Mouse (Mus musculus) duodenum, adult 2 months (tissue): ENCODE results near the gene Vopp1. TPM values are rescaled to one million over a fixed set of nuclear protein-coding genes. Genes with fewer than 3 reads are reported as not detected.

Experiments
- polyA plus RNA-seq: library from polyadenylated mRNA; depleted of rRNA; stranded (reverse); fragments of >200 nt; gene quantifications from 2 replicates; pipeline ENCODE4 v1.2.3, GENCODE M21; 2012; ENCODE audit warnings: low replicate concordance; rRNA removed

Gene Vopp1
- polyA plus RNA-seq, result 5.6 and 6.7 TPM in 2 replicates

DNA sequence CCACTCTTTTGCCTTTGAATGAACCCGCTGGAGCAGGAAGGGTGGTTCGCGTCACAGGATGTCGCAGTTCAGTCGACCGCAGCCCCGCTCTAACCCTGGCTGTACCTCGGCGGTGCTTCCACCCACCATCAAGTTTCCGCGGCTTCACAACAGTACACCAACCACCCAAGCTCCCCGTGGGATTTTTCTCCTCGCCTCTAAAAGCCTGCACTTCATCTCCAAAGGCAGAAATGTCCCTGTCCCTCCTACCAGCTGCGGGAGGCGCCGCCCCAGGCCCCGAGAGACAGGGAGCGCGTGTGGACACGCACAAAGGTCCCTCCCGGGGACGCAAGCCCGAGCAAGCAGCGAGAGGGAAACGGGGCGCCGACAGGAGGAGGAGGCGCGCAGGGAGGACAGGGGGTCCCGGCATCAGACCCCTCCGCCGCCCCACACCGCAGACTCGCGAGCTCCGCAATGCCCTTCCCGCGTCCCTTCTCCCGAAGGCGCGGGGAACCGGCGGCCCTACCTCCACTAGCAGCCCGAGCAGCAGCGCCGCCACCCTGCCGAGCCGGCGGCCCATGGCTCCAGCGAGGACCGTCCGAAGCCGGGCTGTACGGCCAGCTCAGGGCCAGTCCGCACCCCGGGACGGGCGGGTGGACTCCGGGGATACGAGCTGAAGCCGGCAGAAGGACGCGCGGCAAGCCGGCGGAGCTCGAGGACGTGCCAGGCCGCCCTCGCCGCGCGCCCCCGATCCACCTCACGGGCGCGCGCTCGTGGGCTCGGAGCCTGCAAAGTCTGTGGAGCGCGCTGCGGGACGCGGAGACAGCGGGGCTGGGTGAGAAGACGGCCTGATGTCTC lies at the start of gene Vopp1:
TSS of gene Vopp1 (minus strand) at position 738 of the 837 bp plus-strand sequence.

DNA sequence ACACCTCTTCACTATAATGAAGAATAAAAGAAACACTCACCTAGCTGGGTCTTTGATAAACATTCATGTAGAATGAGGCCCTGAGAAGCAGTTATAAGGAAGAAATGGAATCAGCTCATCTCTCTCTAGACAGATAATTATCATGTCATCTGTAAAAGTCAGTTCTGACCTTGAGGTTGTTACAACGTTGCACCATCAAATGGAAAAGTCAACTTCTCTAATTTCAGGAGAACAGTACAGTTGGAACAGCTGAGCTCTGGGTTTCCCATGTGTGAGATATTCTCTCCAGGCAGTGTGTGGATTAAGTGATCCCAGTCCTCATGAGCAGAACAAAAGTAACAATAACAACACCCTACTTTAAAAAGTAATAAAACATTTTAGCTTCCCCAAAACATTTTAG lies 25.3 kb upstream of the Vopp1 start, which contains the start of gene Vmn1r21:
TSS of gene Vmn1r21 (minus strand) at position 58 of the 400 bp plus-strand sequence.

DNA sequence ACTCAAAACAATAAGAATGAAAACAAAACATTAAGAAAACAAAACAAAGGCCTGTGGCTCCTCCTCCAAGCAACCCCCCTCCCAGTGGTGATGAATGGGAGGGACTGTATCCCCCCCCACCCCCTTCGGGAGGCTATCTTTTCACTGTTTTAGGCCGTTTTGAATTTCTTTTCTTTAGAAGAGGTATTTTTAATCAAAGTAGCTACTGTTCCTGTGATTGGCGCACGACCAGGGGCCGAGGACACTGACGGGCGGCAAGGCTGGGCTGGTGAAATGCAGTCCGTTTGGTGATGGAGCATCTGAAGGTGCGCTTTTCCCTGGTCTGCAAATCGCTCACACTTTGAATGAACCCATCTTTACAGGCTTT lies 122.6 kb downstream of the Vopp1 start, which contains the start of gene Lancl2:
TSS of gene Lancl2 (plus strand) at position 165 of the 367 bp plus-strand sequence.

GRCm38 (mm10) chr6:57691467-57692261 lies 133.3 kb downstream of the Vopp1 start, which contains the start of gene Pyurf:
Gene Pyurf (minus strand): TSS chr6:57692078.

Other genes with a start within 250 kb of the Vopp1 start
- 2.4 and 14.4 TPM in 2 replicates for gene Herc6, start 244.2 kb downstream of the Vopp1 start, polyA plus RNA-seq
- gene Pyurf, start 133.1 kb downstream of the Vopp1 start, polyA plus RNA-seq, result 17.1 and 20.6 TPM in 2 replicates
- gene Lancl2, start 122.6 kb downstream of the Vopp1 start, polyA plus RNA-seq, result 0.47 and 1.4 TPM in 2 replicates
- gene Vmn1r21, start 25.2 kb upstream of the Vopp1 start, polyA plus RNA-seq, result not detected in 2 replicates
- gene Vmn1r22, start 82.9 kb upstream of the Vopp1 start, polyA plus RNA-seq, result not detected in 2 replicates
- not detected in 2 replicates for gene Vmn1r23, start 101.7 kb upstream of the Vopp1 start, polyA plus RNA-seq
- gene Vmn1r24, start 136.3 kb upstream of the Vopp1 start, polyA plus RNA-seq, result not detected in 2 replicates
- not detected in 2 replicates for gene Vmn1r25, start 155.7 kb upstream of the Vopp1 start, polyA plus RNA-seq
- not detected in 2 replicates for gene Vmn1r26, start 190.0 kb upstream of the Vopp1 start, polyA plus RNA-seq